Mouse (Mus musculus): ENCODE measurements around the gene Slc12a4.

The Slc12a4 gene

DNA sequence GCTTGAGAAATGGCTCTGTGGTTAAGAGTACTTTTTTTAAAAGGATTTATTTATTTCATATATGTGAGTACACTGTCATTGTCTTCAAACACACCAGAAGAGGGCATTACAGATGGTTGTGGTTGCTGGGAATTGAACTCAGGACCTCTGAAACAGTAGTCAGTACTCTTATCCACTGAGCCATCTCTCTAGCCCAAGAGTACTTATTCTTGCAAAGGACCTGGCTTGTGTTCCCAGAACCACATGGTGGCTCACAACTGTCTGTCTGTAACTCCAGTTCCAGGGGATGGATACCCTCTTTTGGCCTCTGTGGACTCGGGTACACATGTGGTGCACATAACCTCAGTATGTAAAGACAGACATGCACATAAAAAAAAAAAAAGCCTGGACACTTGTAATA, 3.5 kb upstream of the Slc12a4 start:
- DNase-seq (ENCODE audit: low spot score) = no peak

DNA sequence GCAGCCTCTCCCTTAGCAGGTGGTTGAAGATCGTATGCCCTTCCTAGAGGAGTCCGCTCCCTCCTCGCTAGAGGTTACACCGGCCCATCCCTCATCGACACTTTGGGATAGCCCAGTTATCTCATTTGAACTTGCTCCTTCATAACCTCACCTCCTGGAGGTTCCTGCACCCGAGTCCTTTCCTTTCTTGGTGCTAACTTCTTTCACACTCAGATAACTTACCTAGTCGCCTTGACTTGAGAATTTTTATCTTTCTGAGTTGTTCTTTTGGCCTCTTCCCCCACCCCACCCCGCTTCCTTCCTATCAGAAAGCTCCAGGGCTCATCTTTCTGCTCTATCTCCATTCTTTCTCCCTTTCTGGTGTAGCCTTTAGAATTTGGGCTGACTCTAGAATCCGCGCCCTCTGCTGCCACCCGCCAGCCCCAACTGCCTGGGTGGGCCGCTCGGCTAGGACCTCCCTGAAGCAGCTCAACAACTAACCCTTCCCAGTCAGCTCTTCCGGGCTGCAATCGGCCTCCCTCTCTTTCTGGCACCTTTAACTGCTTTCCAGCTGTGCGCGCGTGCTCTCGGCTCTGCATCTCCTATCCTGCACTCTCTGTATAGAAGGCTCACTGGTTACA, 905 bp upstream of the Slc12a4 start:
- peak; percentile 47 for DNase-seq (ENCODE audit: low spot score)

DNA sequence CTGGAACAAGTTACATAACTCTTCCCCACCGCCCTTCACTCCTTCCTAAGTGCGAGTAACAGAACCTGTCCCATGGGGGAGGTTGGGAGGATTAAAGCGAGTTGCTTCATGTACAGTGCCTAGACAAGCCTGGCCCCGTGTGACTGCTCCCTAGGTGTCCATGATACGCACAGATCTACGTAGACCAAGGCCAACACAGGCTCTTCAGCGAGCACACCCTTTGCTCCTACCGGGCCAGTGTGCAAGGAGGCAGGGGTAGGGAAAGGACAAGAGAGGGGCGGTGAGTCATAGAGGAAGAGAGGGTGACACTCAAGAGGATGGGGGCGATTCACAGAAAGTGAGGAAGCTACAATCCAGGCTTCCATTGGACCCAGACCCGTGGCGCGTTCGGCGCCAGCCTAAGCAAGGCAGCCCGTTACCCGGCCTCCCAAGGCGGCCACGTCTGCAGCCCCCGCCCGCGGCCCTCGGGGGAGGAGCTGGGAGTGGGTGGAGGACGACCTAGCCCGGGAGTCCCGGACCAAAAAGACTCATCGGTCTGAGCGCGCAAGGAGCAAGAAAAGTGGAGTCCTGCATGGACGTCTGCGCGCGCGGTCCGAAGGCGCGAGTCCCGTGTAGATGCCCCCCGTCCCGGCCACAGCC, 512 bp downstream of the Slc12a4 start:
- DNase-seq (ENCODE audit: low spot score) = peak; percentile 61

GRCm38 (mm10) chr8:105964506-105965265, 1.2 kb downstream of the Slc12a4 start:
- DNase-seq (ENCODE audit: low spot score) = no peak

DNA sequence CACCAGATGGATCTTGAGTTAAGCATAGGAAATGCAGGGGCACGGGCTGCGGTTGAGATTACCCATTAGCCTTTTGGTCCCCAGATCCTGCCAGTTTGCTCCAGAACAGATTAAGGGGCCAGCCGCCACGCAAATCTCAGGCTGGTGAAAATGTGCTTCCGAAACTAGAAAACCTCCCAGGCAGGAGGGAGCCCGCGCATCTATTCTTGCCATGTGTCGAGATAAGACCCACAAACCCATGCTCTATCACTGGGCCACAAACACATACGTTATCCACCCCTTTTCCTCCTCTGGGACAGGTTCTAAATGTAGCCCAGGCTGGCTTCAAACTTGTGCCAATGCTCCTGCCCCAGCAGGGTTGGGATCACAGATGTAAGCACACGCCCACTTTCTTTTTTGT, 4.4 kb downstream of the Slc12a4 start:
- DNase-seq (ENCODE audit: low spot score) = no peak

DNA sequence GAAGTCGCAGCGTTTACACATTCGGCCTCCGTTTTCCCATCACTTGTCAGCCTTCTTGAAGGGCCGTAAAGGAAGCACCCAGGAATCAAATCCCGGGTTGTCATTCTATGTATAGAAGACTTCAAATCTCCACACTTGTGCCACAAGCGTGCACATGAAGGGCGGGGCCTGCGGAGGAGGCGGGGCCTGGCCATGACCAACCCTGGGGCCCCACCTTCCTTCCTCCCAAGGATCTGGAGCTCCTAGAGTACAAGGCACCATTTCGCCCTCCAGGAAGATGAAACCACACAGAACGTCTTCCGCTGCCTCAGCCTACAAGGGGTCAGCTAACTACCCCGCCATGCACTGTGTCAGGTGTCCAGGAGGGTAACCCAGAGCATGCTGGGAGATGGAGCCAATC, 4.8 kb downstream of the Slc12a4 start:
- DNase-seq (ENCODE audit: low spot score) = no peak

DNA sequence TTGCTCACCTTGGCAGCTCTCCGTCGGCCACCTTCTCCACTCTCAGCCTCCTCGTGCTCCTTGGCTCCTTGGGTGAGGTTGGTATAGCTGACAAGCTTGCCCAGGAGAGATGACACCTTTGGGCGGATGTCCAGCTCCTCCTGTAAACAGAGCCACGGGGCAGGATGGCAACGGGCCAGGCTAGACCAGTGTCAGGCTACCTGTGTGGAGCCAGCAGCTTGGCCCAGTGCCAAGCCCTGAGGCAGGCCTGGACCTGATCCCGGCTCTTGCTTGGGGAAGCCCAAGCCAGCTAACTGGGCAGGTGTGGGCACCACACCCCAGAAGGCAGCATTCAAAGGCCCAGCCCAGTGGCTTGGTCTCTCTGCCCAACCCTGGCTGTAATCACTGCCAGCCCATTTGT, 6.5 kb downstream of the Slc12a4 start:
- peak; percentile 95 for DNase-seq (ENCODE audit: low spot score)

DNA sequence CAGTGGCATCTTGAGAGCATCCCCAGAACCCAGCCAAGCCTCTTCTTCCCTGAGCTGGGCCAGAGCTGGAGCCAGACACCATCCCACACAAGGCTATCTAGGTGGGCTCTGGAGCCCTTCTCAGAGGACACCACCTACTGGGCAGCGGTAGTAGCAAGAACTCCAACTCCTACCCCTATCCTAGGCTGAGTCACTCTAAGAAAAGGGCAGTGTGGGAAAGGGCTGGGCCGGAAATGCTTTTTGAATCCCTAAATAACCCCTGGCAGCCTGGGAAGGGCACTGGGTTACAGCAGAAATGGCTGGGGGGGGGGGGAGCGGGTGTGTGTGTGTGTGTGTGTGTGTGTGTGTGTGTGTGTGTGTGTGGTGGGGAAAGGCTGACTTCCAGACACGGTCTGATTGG, 8.1 kb downstream of the Slc12a4 start:
- DNase-seq (ENCODE audit: low spot score) = no peak

DNA sequence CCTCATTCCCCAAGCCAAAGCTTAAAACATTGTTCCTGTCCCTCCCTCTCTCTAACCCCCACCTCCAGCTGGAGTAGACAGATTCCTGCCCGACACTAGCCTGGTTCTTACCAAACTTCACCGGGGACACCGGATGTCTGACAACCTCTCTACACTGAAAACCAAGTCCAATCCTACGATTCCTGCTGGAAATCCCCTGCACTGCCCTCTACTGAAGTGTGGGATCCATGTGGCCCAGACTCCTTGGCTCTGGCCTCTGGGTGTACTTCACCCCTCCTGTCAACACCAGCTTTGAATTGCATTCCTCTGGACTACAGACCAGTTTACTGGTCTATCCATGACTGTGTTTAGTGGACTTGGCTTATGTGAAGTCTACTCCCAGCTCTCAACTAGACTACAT, 9.3 kb downstream of the Slc12a4 start:
- no peak for DNase-seq (ENCODE audit: low spot score)

GRCm38 (mm10) chr8:105951057-105951659, 14.7 kb downstream of the Slc12a4 start:
- peak; percentile 40 for DNase-seq (ENCODE audit: low spot score)

- DNase-seq (ENCODE audit: low spot score) = peak; percentile 56
Measured at GRCm38 (mm10) chr8:105949350-105949749, 16.5 kb downstream of the Slc12a4 start.

GRCm38 (mm10) chr8:105943321-105943739, 22.6 kb downstream of the Slc12a4 start, which contains the start of gene Lcat:
TSS of gene Lcat (minus strand) at chr8:105943382.
- DNase-seq (ENCODE audit: low spot score) = no peak

- no peak for DNase-seq (ENCODE audit: low spot score)
Measured at GRCm38 (mm10) chr8:105942542-105942941, 23.4 kb downstream of the Slc12a4 start.

GRCm38 (mm10) chr8:105942026-105942425, 23.9 kb downstream of the Slc12a4 start:
- no peak for DNase-seq (ENCODE audit: low spot score)

DNA sequence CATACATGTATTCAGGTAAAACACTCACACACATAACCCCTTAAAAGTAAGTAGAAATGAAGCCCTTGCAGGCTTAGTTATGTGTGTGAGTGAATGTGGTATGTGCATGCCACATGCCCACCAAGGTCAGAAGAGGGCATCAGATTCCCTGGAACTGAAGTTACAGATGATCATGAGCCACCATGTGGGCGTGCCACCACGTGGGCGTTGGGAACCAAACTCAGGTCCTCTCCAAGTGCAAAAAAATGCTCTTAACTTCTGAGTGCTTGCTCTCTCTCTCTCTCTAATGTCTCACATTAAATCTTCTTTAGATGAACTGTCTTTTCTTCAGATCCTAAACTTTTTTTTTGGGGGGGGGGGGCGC, 27.6 kb downstream of the Slc12a4 start, which contains the start of gene Psmb10:
TSS of gene Psmb10 (minus strand) at position 139 of the 364 bp plus-strand sequence.
- no peak for DNase-seq (ENCODE audit: low spot score)

DNA sequence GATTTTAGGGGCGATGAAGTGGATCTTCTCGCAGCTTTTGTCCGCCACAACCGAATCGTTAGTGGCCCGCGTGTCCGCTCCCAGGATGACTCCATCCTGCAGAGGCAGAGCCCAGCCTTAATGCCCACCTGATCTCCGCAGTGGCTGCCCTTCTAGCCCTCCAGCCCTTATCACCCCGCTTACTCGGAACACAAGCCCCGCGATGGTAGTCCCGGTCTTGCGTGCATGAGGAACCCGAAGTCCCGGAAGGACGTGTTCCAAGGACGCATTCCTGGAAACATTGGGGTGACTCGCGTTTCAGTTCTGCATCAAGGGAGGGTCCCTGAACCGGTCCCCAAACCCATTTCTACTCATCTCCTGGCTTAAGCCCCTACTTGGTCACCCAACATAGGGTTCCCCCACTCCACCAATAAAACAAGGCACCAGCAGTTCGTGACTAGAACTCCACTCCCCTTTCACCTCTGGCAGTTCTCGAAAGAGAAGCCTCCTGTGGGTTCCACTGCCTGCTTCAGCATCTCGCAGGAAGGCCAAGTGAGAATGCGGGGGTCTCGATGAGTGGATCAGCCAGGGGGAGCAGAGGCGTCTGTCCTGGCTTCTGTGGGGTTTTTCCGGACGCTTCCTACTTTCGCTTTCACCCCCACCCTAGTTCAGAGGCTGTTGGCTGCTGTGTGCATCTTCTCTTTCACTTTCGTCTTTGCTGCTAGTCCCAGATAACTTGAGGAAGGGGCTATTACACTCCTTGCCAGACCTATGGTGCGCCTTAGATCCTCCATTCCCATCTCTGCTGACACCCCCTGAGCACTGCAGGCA, 28.2 kb downstream of the Slc12a4 start:
- DNase-seq (ENCODE audit: low spot score) = peak; percentile 30

GRCm38 (mm10) chr8:105936866-105937475, 28.9 kb downstream of the Slc12a4 start:
- peak; percentile 88 for DNase-seq (ENCODE audit: low spot score)

GRCm38 (mm10) chr8:105935863-105936603, 29.9 kb downstream of the Slc12a4 start:
- DNase-seq (ENCODE audit: low spot score) = no peak

GRCm38 (mm10) chr8:105935105-105935504, 30.8 kb downstream of the Slc12a4 start:
- DNase-seq (ENCODE audit: low spot score) = no peak

DNA sequence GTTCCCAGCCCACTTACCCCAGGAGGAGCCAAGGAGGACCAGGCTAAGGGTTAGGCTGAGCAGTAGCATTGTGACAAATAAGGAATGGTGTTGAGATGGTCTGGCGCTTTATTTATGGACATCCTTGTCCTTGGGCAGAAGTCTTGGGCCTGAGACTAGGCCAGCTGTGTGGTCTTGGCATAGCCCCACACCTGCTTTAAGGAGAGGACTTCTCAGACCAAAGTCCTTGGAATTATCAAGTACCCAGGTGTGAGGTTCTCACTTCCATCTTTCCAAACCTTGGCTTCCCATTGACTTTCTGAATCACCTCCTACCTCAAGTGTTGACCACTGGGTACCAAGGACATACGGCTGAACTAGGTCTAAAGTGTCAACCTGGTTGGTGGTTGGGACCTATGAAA, 32.1 kb downstream of the Slc12a4 start, which contains the start of gene Ctrl:
TSS of gene Ctrl (minus strand) at position 101 of the 400 bp plus-strand sequence.
- no peak for DNase-seq (ENCODE audit: low spot score)

DNA sequence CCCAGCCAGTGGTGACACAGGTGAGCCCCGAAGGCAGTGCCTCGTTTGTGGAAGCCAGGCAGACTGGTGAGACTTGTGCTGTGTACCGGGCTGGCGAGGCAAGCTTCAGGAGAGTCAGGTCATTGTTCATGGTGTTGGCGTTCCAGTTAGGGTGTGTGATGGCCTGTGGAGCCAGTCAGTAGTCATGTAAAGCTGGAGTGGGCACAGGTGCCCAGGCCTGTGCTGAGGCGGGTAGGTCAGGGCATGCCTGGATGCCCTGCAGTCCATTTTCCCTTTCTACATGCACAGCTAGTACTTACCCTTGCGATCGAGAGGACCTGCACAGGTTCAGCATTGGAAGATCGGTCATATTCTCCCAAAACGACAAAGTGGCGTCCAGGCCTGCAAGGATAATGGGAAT, 33.4 kb downstream of the Slc12a4 start:
- DNase-seq (ENCODE audit: low spot score) = no peak

Measured in urinary bladder, postnatal 14 days (tissue).